Mouse (Mus musculus) left cerebral cortex, postnatal 14 days (tissue): ENCODE data around the gene Fam117b. TPM values are rescaled to one million over a fixed set of nuclear protein-coding genes. Genes with fewer than 3 reads are reported as not detected.

ENCODE experiments used
- DNase-seq, 2 experiments: peaks; one replicate each; pipeline ENCODE4 v3.0.0; 2021 to 2022; ENCODE audit warnings: low spot score in 2 of 2, mixed read lengths in 1 of 2
- intact Hi-C: fragments of 180-260 bp; cut with DNase I; formaldehyde crosslinking; loops from one replicate; pipeline ENCODE4 v1.15.1; 2025
- total RNA-seq, 2 experiments: library from RNA; stranded (reverse); gene quantifications; 2 replicates each; pipeline ENCODE4 v1.2.3; 2021

The Fam117b gene
- total RNA-seq, 2 experiments from 2014 or later: 51.4 to 51.7 TPM

DNA sequence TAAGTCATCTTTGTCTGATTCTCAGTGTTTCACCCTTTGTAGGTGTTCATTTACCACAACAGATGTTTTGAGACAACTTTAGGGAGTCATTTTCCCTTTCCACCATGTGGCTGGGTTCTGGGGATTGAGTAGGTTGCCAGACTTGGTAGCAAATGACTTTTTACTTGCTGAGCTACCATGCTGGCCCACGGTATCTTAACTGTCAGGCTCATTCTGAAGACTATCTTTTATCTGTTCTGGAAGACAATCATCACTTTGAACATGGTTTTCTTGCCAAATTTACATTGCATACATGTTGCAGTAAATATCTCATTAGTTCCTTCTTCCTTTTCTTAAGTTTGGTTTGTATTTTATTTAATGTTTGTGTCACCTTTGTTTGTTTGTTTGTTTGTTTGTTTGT is 33.2 kb downstream of the Fam117b start:
- DNase-seq: no peak
- intact Hi-C loops: no loop called here

DNA sequence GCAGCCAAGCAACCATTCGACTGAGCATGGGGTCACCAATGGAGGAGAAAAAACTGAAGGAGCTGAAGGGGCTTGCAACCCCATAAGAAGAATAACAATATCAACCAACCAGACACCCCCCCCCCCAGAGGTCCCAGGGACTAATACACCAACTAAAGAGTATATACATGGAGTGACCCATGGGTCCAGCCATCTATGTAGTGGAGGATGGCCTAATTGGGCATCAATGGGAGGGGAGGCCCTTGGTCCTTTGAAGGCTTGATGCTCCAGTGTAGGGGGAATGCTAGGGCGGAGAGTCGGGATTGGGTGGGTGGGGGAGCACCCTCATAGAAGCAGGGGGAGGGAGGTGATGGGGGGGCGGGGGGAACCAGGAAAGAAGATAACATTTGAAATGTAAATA is 34.7 kb downstream of the Fam117b start:
- intact Hi-C loops: no loop called here
- no peak for DNase-seq

GRCm38 (mm10) chr1:59957206-59957605 is 44.4 kb downstream of the Fam117b start:
- no peak for DNase-seq
- intact Hi-C loops: no loop called here

GRCm38 (mm10) chr1:59959941-59960340 is 47.1 kb downstream of the Fam117b start:
- intact Hi-C loops: no loop called here
- DNase-seq: no peak

GRCm38 (mm10) chr1:59966171-59966785 is 53.5 kb downstream of the Fam117b start:
- no peak for DNase-seq
- intact Hi-C loops: loop anchor here (2.0 kb wide), 1 partner anchor 81 kb away; no protein-coding TSS in a partner anchor

GRCm38 (mm10) chr1:59967291-59967690 is 54.5 kb downstream of the Fam117b start:
- intact Hi-C loops: loop anchor here (2.0 kb wide), 1 partner anchor 82 kb away; no protein-coding TSS in a partner anchor
- no peak for DNase-seq

- intact Hi-C loops: loop anchor here (5.0 kb wide), 1 partner anchor 74 kb away; the partner anchor contains the start of gene Fam117b
- DNase-seq: no peak
Measured at GRCm38 (mm10) chr1:59986626-59987025, 73.8 kb downstream of the Fam117b start.

DNA sequence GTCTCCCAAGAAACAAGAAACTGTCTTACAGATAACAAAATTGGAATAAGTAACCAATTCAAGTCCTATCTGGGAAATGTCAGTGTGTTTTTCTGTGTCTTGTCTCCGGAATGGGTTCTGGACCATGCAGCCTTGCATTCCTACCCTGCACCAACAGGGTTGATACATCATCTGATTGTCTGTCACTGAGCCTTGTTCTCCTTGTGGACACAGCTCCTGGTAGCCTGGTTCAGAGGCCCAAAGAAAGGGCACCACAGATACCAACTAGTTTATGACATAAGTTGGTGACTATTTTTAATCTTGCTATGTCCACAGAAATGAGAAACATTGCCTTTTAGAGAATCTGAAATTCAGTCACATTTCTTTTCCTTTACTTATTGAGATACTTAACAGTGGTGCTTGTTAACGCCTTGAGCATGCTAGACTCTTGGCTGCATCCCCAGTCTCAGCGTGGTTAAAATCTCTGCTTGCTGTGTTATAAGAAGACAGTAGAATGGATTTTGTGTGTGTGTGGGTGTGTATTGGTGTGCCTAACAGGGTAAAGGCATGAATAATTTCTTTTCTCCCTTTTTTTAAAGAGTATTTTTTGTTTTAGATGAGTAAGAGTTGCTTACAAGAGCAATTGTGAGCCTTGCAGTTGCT is 74.7 kb downstream of the Fam117b start:
- intact Hi-C loops: loop anchor here (5.0 kb wide), 1 partner anchor 75 kb away; the partner anchor contains the start of gene Fam117b
- peak; percentile 68 to 87 for DNase-seq

GRCm38 (mm10) chr1:59995646-59996045 is 82.8 kb downstream of the Fam117b start:
- no peak for DNase-seq
- intact Hi-C loops: no loop called here

- intact Hi-C loops: no loop called here
- DNase-seq: no peak
Measured at GRCm38 (mm10) chr1:59997352-59997751, 84.5 kb downstream of the Fam117b start.

- no peak for DNase-seq
- intact Hi-C loops: loop anchor here (5.0 kb wide), 1 partner anchor 118 kb away; no protein-coding TSS in a partner anchor
Measured at GRCm38 (mm10) chr1:60000319-60000718, 87.5 kb downstream of the Fam117b start.

GRCm38 (mm10) chr1:60007337-60007736 is 94.5 kb downstream of the Fam117b start:
- intact Hi-C loops: no loop called here
- DNase-seq: no peak

DNA sequence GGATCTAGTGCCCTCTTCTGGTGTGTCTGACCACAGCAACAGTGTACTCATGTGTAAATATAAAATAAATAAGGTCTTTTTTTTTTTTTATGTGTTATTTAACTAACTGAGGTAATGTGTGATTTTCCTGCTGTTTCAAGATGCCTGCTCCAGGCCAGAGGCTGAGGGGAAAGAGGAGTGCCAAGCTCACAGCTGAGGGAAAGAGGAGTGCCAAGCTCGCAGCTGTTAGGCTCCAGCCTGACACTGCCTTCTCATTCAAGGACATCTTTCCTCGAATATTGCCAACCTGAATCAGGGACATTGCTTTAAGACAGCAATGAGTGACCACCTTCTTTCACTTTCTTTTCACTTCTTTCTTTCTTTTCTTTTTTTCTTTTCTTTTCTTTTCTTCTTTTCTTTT is 95.9 kb downstream of the Fam117b start:
- no peak for DNase-seq
- intact Hi-C loops: no loop called here

DNA sequence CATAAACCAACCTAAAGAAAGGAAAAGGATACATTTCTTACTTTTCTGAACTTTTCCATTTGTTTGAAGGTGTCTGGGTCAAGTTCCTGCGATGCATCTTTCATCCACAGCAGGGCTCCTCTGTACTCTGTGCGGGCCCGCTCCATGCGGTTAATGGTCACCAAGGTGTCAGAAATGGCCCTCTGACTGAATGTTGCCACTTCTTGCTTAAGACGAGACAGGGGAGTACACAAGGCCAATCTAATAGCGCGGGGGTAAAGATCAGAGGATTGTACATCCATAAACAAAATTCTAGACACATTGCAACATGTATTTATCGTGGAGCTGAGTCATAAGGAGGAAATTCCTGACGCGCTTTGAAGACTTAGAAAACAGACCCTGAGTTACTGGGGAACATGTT is 101.0 kb downstream of the Fam117b start:
- DNase-seq: no peak

GRCm38 (mm10) chr1:60015511-60015910 is 102.7 kb downstream of the Fam117b start:
- DNase-seq: no peak
- intact Hi-C loops: no loop called here

More for the DNA sequence above, 101.0 kb downstream of the Fam117b start:
- intact Hi-C loops: no loop called here

- intact Hi-C loops: no loop called here
- DNase-seq: peak in 1 of 2 experiments; percentile 34
Measured at GRCm38 (mm10) chr1:60016136-60016611, 103.4 kb downstream of the Fam117b start.

DNA sequence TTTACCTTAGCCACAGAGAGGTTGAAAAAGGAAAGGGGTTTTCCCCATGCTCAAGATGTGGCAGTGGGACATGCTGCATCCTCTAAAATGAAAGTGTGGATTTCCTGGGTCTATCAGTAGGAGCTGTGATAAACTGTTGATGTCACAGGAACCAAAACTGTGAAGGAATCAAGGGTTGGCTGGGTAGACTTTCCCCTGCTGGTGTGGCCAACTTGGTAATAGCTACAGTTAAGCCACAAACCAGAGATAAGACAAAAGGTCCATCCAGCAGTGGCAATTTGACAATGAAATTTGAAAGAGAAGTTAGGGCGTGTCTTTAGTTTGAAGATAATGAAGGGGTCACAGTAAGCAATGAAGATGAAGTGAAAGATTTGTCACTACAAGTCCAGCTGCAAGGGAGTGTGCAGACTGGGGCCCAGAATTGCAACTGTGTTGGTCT is 104.2 kb downstream of the Fam117b start:
- DNase-seq: no peak
- intact Hi-C loops: no loop called here
